Mouse (Mus musculus): ENCODE measurements around the gene Gm9195. TPM values are rescaled to one million over a fixed set of nuclear protein-coding genes. Genes with fewer than 3 reads are reported as not detected.

The Gm9195 gene
- polyA plus RNA-seq, 1 experiment from 2014 or later: not detected

DNA sequence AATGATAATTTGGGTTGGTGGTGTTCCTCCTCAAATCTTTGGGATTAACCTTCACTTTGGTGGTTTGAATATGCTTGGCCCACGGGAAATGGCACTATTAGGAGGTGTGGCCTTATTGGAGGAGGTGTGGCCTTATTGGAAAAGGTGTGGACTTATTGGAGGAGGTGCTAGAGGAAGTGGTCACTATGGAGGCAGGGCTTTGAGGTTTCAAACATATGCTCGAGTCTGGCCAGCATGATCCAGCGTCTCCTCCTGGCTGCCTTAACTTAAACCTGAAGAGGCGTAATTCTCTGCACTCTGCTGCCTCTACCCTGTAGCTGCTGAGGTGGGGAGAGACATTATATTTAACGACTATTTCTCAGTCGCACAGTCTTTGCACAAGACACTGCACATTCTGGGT, 11.6 kb upstream of the Gm9195 start:
- WGBS: 45% methylated on average over 6 of the region's 6 CpGs
- Histone ChIP-seq H3K4me1 (peaks cover 10% of the 10 kb centered on the region; the same call in 1 of the 2 replicates), H3K36me3 (no peaks in the 10 kb centered on the region)

DNA sequence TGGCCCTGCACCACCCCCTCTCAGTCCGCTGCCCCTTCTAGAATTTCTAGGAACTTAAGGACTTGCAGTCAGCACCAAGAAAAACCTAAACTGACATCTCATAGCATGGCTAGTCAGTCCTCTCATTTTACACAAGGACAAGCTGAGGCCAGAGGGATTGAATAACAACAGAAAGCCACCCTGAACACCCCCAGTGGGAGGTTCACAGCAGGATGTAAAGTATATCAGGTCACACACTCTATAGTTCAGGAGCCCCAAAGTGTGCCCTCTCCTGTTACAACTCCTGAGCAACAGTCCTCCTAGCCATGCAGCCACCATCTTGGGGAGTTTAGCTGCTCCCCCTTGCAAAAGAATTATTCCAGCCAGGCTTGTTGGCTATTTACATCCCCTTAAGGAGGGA, 2.1 kb upstream of the Gm9195 start:
- Histone ChIP-seq H3K4me1 (0 out of 2 replicates have a peak, but pooled peaks cover 7% of the 10 kb centered on the region), H3K4me3 (no peak overlapping the region), H3K9ac (no peak overlapping the region), H3K36me3 (no peaks in the 10 kb centered on the region), H3K9me3 (no peaks in the 10 kb centered on the region), H3K4me2 (replicated peaks) (no peak overlapping the region), H3K27me3 (no peaks in the 10 kb centered on the region), H3K27ac (no peak overlapping the region)
- WGBS: 65% methylated on average over 1 of the region's 1 CpGs
- ATAC-seq (ENCODE audit: insufficient number of reproducible peaks, insufficient read depth, low FRiP score, low TSS enrichment): no peak

More for the DNA sequence above, 11.6 kb upstream of the Gm9195 start:
- no peak for ATAC-seq (ENCODE audit: insufficient number of reproducible peaks, insufficient read depth, low FRiP score, low TSS enrichment)
- H3K4me2 ChIP-seq (replicated peaks): no peak overlapping the region
- H3K9me3 ChIP-seq: no peaks in the 10 kb centered on the region
- H3K4me3 ChIP-seq: no peak overlapping the region
- H3K27me3 ChIP-seq: no peaks in the 10 kb centered on the region
- no peak overlapping the region for H3K27ac ChIP-seq
- no peak overlapping the region for H3K9ac ChIP-seq

DNA sequence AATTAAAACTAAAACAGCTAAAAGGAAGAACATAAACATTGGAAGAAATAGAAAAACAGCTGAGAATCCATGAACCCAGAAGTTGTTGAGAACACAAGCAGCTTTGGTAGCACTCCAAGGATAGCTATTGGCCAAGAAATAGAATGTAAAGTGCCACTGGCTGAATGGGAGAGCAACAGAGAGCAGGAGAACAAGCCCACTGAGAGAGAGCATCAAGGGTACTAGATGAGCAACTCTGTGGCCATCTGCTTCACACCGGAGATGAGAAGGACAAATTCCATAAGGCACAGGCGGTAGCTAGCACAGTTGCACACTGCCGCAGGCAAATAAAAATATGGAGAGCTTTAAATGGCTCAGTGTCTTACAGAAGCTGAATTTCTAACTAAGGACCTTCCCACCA, 1.3 kb downstream of the Gm9195 start:
- 0 out of 2 replicates have a peak, but pooled peaks cover 7% of the 10 kb centered on the region for H3K4me1 ChIP-seq
- no peak for ATAC-seq (ENCODE audit: insufficient number of reproducible peaks, insufficient read depth, low FRiP score, low TSS enrichment)
- H3K27ac ChIP-seq: no peak overlapping the region
- no peak overlapping the region for H3K9ac ChIP-seq
- H3K4me2 ChIP-seq (replicated peaks): no peak overlapping the region
- 85% methylated on average over 3 of the region's 3 CpGs for WGBS
- no peak overlapping the region for H3K4me3 ChIP-seq
- H3K9me3 ChIP-seq: no peaks in the 10 kb centered on the region
- no peaks in the 10 kb centered on the region for H3K36me3 ChIP-seq
- no peaks in the 10 kb centered on the region for H3K27me3 ChIP-seq

DNA sequence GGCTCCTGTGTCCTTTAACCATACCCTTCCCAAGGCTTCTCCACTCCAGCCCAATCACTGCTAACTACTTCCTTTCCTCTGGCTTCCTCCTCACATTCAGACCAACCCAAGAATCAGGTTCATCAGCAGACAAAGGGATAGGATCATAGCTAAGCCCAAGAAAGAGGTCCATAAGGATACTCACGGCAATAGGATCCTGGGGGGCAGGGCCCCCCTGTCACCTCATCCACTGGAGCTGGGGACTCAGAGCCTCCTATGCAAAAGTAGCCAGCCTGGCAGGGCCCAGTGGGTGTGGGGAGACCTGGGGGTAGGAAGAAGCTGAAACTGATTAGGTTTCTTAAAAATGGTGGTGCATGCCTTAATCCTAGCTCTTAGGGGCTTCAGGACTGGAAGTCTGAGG, 17.1 kb downstream of the Gm9195 start:
- Histone ChIP-seq H3K9ac (no peak overlapping the region), H3K9me3 (no peaks in the 10 kb centered on the region), H3K4me3 (no peak overlapping the region), H3K36me3 (no peaks in the 10 kb centered on the region), H3K27ac (no peak overlapping the region), H3K4me1 (no peaks in the 10 kb centered on the region), H3K4me2 (replicated peaks) (no peak overlapping the region), H3K27me3 (no peaks in the 10 kb centered on the region; the same call in 1 of the 2 replicates)
- WGBS: 71% methylated on average over 1 of the region's 1 CpGs
- no peak for ATAC-seq (ENCODE audit: insufficient number of reproducible peaks, insufficient read depth, low FRiP score, low TSS enrichment)

DNA sequence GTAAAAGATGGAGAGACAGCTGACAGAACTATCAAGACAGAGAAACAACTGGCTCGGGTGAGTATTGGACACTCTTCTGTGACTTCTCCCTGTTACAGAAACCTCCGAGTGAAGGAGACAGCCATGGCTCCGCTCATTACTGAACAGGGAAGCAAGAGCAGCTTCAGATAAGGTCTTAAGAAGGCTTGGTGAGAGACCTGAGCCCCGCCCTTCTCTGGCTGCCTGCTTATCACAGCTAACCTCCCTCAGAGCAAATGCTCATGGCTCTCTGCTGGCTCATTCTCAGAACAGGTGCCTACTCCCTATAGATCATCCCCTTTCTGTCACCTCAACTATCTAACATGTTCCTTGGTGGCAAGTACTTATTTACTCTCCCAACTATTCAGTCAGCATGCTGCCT, 23.2 kb downstream of the Gm9195 start:
- Histone ChIP-seq H3K36me3 (no peaks in the 10 kb centered on the region), H3K4me2 (replicated peaks) (no peak overlapping the region), H3K4me3 (no peak overlapping the region), H3K27me3 (no peaks in the 10 kb centered on the region; the same call in 1 of the 2 replicates), H3K27ac (no peak overlapping the region), H3K9me3 (no peaks in the 10 kb centered on the region), H3K4me1 (no peaks in the 10 kb centered on the region), H3K9ac (no peak overlapping the region)
- ATAC-seq (ENCODE audit: insufficient number of reproducible peaks, insufficient read depth, low FRiP score, low TSS enrichment): no peak
- 79% methylated on average over 4 of the region's 4 CpGs for WGBS

DNA sequence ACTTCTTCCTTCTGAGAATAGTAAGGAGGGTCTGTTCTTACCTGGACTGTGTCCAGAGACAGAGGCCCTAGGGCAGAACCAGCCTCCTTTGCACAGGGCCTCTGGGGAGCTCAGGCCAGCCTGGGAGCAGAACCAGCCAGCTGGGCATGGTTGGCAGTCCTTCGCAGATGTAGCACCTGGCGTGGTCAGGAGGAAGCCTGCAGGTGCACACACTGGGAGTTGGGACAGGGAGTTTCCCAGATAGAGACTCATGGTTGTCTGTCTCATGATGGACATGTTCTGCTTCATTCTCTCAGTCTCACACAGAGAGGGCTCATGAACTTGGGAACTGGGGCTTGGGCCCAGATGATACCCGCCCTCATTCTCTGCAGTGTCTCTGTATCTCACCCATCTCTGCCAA, 25.3 kb downstream of the Gm9195 start:
- no peak overlapping the region for H3K27ac ChIP-seq
- no peaks in the 10 kb centered on the region for H3K27me3 ChIP-seq
- no peak overlapping the region for H3K9ac ChIP-seq
- WGBS: 92% methylated on average over 3 of the region's 3 CpGs
- H3K9me3 ChIP-seq: no peaks in the 10 kb centered on the region
- H3K4me2 ChIP-seq (replicated peaks): no peak overlapping the region
- ATAC-seq (ENCODE audit: insufficient number of reproducible peaks, insufficient read depth, low FRiP score, low TSS enrichment): no peak
- H3K36me3 ChIP-seq: no peaks in the 10 kb centered on the region
- H3K4me3 ChIP-seq: no peak overlapping the region
- no peaks in the 10 kb centered on the region for H3K4me1 ChIP-seq

DNA sequence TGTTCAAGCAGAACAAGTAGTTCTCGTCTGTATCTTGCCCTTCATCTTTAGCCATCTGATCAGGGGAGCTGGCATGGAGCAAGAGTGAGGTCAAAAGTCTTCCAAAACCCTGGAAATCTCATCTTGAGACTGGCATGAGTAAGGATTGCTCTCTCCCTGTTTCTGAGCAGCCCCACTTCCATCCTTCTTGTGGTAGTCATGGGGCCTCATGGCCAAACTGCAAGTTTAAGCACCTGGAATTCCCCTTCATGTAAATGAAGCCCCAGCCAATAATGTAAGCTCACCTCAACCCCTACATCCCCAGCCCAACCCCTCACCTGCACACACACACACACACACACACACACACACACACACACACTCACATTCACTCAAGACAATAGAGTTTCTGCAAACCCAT, 30.0 kb downstream of the Gm9195 start:
- Histone ChIP-seq H3K4me1 (no peaks in the 10 kb centered on the region), H3K27me3 (no peaks in the 10 kb centered on the region), H3K4me3 (no peak overlapping the region), H3K36me3 (no peaks in the 10 kb centered on the region), H3K9ac (no peak overlapping the region), H3K4me2 (replicated peaks) (no peak overlapping the region), H3K9me3 (no peaks in the 10 kb centered on the region), H3K27ac (no peak overlapping the region)
- ATAC-seq (ENCODE audit: insufficient number of reproducible peaks, insufficient read depth, low FRiP score, low TSS enrichment): no peak
- 64% methylated on average over 1 of the region's 1 CpGs for WGBS

DNA sequence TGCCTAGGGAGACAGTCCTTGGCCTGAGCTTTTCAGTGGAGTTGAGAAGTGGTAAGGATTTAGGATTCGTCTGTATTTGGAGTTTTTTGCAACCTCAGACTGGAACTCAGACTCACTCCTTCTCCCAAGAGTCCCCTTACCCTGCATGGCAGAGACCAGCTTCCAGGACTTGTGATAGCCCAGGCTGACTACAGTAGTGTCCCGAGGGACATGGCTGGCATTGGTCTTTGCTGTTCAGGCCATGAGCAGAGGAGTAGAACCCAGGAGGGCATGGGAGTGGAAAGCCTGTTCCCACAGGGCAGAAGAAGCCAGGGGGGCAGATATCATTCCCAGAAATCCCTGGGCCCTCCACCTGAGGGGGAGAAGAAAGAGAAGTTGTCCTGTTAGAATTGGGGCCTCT, 31.3 kb downstream of the Gm9195 start:
- Histone ChIP-seq H3K9ac (no peak overlapping the region), H3K4me1 (no peaks in the 10 kb centered on the region), H3K4me2 (replicated peaks) (no peak overlapping the region), H3K27me3 (no peaks in the 10 kb centered on the region), H3K9me3 (no peaks in the 10 kb centered on the region), H3K27ac (no peak overlapping the region), H3K36me3 (no peaks in the 10 kb centered on the region), H3K4me3 (no peak overlapping the region)
- WGBS: 81% methylated on average over 2 of the region's 2 CpGs
- ATAC-seq (ENCODE audit: insufficient number of reproducible peaks, insufficient read depth, low FRiP score, low TSS enrichment): no peak

DNA sequence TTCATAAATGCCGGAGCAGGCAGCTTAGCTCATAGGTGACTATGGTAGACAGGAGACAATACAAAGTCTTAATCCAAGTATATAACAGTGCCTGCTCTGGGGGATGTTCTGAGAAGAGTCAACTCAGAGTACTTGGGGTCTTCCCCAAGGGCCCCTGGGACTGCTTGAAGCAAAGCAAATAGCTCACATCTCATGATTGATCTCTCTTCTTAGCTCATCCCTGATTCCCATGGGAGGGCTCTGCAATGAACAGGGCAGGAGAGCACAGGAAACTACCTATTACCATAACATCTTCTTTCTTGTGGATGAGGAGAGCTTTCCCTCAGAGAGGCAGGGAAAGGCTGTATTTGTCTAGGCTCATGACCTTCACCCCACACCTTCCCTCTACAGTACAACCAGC, 32.7 kb downstream of the Gm9195 start:
- Histone ChIP-seq H3K27ac (no peak overlapping the region), H3K4me1 (no peaks in the 10 kb centered on the region), H3K9me3 (no peaks in the 10 kb centered on the region), H3K4me3 (no peak overlapping the region), H3K36me3 (no peaks in the 10 kb centered on the region), H3K27me3 (no peaks in the 10 kb centered on the region), H3K4me2 (replicated peaks) (no peak overlapping the region), H3K9ac (no peak overlapping the region)
- no peak for ATAC-seq (ENCODE audit: insufficient number of reproducible peaks, insufficient read depth, low FRiP score, low TSS enrichment)
- WGBS: 96% methylated on average over 1 of the region's 1 CpGs

DNA sequence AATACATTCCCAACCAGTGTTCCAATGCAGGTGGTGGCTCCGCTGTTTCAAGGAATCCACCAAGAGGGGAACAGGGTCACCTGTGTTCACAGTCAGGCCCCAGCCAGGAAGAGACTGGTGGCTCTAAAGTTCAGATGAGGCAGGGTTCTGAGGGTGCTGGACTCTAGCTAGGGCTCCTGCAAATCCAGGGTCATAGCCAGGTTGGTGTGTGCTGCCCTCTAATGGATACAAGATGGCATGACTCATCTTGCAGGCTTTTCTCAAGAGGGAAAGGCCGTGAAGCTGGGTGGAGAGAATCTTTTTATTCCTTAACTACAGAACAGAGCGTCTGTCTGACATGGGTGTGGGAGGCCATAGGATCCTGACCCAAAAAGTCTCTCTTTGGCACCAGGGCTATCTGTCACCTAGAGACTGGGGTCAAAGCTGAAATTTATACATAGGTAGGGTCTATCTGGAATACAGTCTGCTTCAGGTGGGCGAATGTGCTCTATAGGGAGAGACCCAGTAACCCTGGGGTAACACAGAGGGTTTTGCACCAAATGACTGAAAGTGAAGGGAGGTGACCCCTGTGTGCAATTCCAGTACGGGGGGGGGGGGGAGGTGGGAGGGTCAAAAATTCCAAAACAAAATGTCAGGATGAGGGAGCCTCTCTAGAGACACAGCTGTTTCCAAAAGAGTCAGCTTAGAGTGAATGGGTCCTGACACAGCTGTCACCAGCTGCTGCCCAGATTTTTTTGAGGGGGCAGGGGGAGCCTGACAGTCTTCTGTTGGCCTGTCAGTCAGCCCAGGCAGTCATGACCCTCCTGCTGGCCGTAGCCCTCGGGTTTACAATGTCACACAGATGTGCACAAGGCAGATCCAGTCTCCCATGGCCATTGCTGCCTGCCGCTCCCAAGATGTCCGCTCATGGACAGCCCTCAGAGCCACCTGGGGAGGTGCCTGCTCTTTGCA, 44.2 kb downstream of the Gm9195 start:
- Histone ChIP-seq H3K9me3 (no peaks in the 10 kb centered on the region), H3K27me3 (0 out of 2 replicates have a peak, but pooled peaks cover 5% of the 10 kb centered on the region), H3K4me2 (replicated peaks) (no peak overlapping the region), H3K4me1 (no peaks in the 10 kb centered on the region), H3K36me3 (no peaks in the 10 kb centered on the region), H3K9ac (no peak overlapping the region), H3K4me3 (no peak overlapping the region), H3K27ac (no peak overlapping the region)
- 54% methylated on average over 9 of the region's 9 CpGs for WGBS
- ATAC-seq (ENCODE audit: insufficient number of reproducible peaks, insufficient read depth, low FRiP score, low TSS enrichment): 0 out of 2 replicates have a peak, but pooled peaks have one; percentile 17

DNA sequence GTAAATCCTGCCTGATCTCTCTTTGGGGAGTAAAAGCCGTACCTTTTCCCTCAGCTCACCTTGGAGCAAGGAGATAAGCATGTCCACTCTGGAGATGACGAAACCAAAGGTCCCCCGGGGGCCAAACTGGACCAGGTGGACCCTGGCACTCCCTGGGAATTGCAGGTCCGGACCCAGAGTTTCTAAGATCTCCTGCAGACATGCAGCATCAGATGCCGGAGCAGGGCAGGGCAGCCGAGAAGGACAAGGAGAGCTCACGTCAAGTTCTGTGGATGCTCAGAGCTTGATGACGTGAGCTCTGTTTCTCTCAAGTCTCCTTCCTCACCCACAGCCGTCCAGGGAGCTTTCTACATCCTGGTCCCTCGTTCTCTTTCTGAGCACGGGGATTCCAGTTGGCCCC, 48.7 kb downstream of the Gm9195 start:
- Histone ChIP-seq H3K27me3 (no peaks in the 10 kb centered on the region), H3K9ac (no peak overlapping the region), H3K4me1 (no peaks in the 10 kb centered on the region), H3K4me3 (no peak overlapping the region), H3K9me3 (no peaks in the 10 kb centered on the region), H3K27ac (no peak overlapping the region), H3K36me3 (no peaks in the 10 kb centered on the region), H3K4me2 (replicated peaks) (no peak overlapping the region)
- 85% methylated on average over 11 of the region's 11 CpGs for WGBS
- ATAC-seq (ENCODE audit: insufficient number of reproducible peaks, insufficient read depth, low FRiP score, low TSS enrichment): no peak

DNA sequence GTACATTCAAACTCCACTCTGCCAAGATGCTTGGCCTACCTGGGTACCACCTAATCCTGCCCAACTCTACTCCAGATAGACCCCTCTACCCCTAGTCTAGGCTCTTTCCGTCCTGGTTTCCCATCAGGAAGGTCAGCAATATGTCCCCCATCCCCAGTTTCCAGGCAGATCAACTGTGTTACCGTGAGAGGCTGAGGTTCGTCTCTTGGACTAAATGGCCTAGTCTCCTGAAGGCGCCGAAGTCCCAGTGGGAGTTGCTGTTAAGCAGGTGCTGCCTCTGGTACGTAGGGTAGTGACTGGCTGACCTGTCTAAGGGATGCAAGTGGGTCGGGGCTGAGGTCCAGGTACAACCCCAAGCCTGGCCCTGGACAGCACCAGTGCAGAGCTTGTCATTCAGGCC, 50.7 kb downstream of the Gm9195 start:
- Histone ChIP-seq H3K27me3 (no peaks in the 10 kb centered on the region), H3K4me1 (no peaks in the 10 kb centered on the region), H3K9me3 (no peaks in the 10 kb centered on the region), H3K27ac (no peak overlapping the region), H3K9ac (no peak overlapping the region), H3K4me2 (replicated peaks) (no peak overlapping the region), H3K4me3 (no peak overlapping the region), H3K36me3 (no peaks in the 10 kb centered on the region)
- WGBS: 89% methylated on average over 7 of the region's 7 CpGs
- no peak for ATAC-seq (ENCODE audit: insufficient number of reproducible peaks, insufficient read depth, low FRiP score, low TSS enrichment)
